Mouse (Mus musculus) ES-E14 (cell line): ENCODE results near the gene Vps53. TPM values are rescaled to one million over a fixed set of nuclear protein-coding genes. Genes with fewer than 3 reads are reported as not detected.
A peak's percentile ranks its signal among the peaks of the same experiment; 100 is the strongest.

Experiments
- DNase-seq: peaks from one replicate; pipeline ENCODE4 v3.0.0-alpha.2; 2013; ENCODE audit warnings: low read depth, low spot score
- H3K27ac ChIP-seq: 2 replicates; pipeline ENCODE4 v1.5.1; 2012; ENCODE audit warnings: low read depth, mild to moderate bottlenecking, low read length, moderate library complexity, mixed read lengths; ENCODE audit not compliant: poor library complexity, insufficient read depth, severe bottlenecking
- H3K36me3 ChIP-seq: 2 replicates; pipeline ENCODE4 v1.6.1; 2012; ENCODE audit warnings: mild to moderate bottlenecking, low read length, moderate library complexity, mixed read lengths; ENCODE audit not compliant: control insufficient read depth, poor library complexity, insufficient read depth, severe bottlenecking
- H3K4me1 ChIP-seq, 2 experiments: fragments of 150-350 bp in 1 of 2; sonication (generic) in 1 of 2; 2 replicates each; pipeline ENCODE4 v1.6.1; 2012; ENCODE audit warnings: low read length in 2 of 2, mild to moderate bottlenecking in 1 of 2, mixed read lengths in 1 of 2; ENCODE audit not compliant: control insufficient read depth in 2 of 2, insufficient read depth in 2 of 2, poor library complexity in 1 of 2
- H3K4me3 ChIP-seq, 2 experiments: fragments of 150-350 bp in 1 of 2; sonication (generic) in 1 of 2; 2 replicates each; pipeline ENCODE4 v1.5.1; 2012; ENCODE audit warnings: low read length in 2 of 2, low read depth in 1 of 2, mild to moderate bottlenecking in 1 of 2, mixed read lengths in 1 of 2; ENCODE audit not compliant: insufficient read depth in 1 of 2, poor library complexity in 1 of 2, severe bottlenecking in 1 of 2
- H3K9ac ChIP-seq: 2 replicates; pipeline ENCODE4 v1.6.1; 2012; ENCODE audit warnings: low read depth, mild to moderate bottlenecking, low read length, mixed read lengths; ENCODE audit not compliant: poor library complexity, insufficient read depth, severe bottlenecking
- H3K9me3 ChIP-seq: fragments of 150-350 bp; sonication (generic); 2 replicates; pipeline ENCODE4 v1.6.1; 2012; ENCODE audit warnings: low read depth, mild to moderate bottlenecking, low read length; ENCODE audit not compliant: control insufficient read depth, insufficient read depth
- CHD2 ChIP-seq: IDR thresholded peaks from 2 replicates; pipeline ENCODE4 v1.6.1; 2014; ENCODE audit warnings: mild to moderate bottlenecking, low read depth, low read length, inconsistent platforms
- HCFC1 ChIP-seq: IDR thresholded peaks from 2 replicates; pipeline ENCODE4 v1.6.1; 2012; ENCODE audit warnings: low read length, inconsistent platforms, borderline replicate concordance; ENCODE audit not compliant: insufficient read depth
- MAFK ChIP-seq: IDR thresholded peaks from 2 replicates; pipeline ENCODE4 v1.6.1; 2014; ENCODE audit warnings: mild to moderate bottlenecking, low read depth, low read length, inconsistent platforms; ENCODE audit not compliant: insufficient read depth
- ZC3H11A ChIP-seq: IDR thresholded peaks from 2 replicates; pipeline ENCODE4 v1.6.1; 2012; ENCODE audit warnings: low read depth, mild to moderate bottlenecking, inconsistent platforms, low read length, borderline replicate concordance
- ZNF384 ChIP-seq: IDR thresholded peaks from 2 replicates; pipeline ENCODE4 v1.6.1; 2012; ENCODE audit warnings: low read depth, low read length, inconsistent platforms
- in situ Hi-C, 2 experiments: fragments of 600-800 bp; cut with MboI; formaldehyde crosslinking; loops; one replicate each; pipeline ENCODE4 v1.15.1; 2025; ENCODE audit warnings: low sequenced_read_pairs in 2 of 2, inconsistent platforms in 1 of 2; ENCODE audit not compliant: unreplicated experiment in 2 of 2
- total RNA-seq: library from RNA; depleted of rRNA; stranded (reverse); fragments of 300-350 nt; gene quantifications from 2 replicates; pipeline ENCODE4 v1.2.3, GENCODE M21; 2012

Vps53 gene
- total RNA-seq, 1 experiment = 20.3 TPM

DNA sequence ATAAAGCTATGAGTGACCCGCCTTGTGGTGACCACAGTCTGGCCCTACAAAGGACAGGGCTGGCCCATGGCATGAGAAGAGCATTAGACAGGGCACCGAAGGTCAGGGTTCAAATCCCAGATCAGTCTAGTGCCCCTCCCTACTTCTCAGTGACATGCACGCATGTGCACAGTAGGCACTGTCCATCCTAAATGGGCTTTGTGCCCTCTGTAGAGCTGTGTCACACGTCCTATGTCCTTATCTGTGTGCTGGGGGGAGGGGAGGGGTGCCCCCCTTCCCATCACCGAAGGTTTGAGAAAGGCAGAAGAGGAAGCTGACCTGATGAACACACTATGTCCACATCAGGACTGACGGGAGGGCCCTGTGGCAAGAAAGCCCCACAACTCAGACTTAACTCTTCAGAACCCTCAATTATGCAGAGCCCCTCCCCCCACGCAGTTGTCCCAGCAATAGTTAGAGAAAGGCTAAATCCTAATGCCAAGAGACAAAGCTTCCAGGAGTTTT lies 154.3 kb downstream of the Vps53 start:
- H3K4me3 ChIP-seq = no peak overlapping the region
- H3K9me3 ChIP-seq = no peaks in the 10 kb centered on the region
- no peak overlapping the region for H3K27ac ChIP-seq

DNA sequence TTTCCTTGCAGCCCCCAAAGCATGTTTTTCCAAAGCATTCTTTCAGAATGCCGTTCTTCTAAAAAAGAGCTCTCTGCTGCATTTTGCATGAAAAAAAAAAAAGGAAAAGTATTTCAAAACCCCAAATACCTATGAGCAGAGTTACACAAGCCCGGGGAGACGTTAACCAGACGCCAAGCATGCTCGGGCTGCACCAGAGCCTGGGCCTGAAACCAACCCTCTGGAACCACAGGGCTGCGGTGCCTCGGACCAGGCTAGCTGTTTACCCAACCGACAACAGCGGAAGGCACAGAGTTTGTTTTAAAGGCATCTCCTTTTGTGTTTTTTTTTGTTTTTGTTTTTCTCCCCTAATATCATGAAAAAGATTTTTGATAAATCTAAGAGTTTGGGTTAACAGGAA lies 158.5 kb downstream of the Vps53 start:
- in situ Hi-C loops = no loop called here
- Histone ChIP-seq H3K4me1 (no peaks in the 10 kb centered on the region), H3K9me3 (no peaks in the 10 kb centered on the region), H3K4me3 (no peak overlapping the region), H3K27ac (no peak overlapping the region), H3K36me3 (no peaks in the 10 kb centered on the region), H3K9ac (no peak overlapping the region)
- TF ChIP-seq CHD2 (no peak), MAFK (no peak), ZC3H11A (no peak), HCFC1 (no peak), ZNF384 (no peak)
- DNase-seq = no peak

More for the DNA sequence above, 154.3 kb downstream of the Vps53 start:
- no peak for TF ChIP-seq ZNF384
- no peaks in the 10 kb centered on the region for H3K4me1 ChIP-seq
- H3K36me3 ChIP-seq = no peaks in the 10 kb centered on the region
- no peak overlapping the region for H3K9ac ChIP-seq
- DNase-seq = no peak
- in situ Hi-C loops = no loop called here

DNA sequence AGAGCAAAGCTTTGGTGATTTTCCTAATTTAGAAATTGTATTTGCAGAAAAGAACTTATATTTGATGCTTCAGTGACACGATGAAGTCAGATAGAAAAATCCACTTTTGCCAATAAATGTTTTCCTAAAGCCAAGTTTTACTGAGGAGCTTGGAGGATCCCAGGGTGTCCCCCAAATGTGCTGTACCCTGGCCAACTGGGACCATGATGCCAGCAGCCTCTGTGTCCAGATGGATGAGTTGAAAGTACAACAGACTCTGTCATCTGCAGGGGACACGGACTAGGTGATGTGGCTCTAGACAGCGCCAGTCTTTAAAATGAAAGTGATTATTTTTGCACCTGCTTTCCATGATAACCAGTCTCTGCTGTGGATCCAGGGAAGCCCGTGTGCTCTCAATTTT lies 159.6 kb downstream of the Vps53 start:
- TF ChIP-seq ZNF384 (no peak), MAFK (no peak), HCFC1 (no peak)
- Histone ChIP-seq H3K9me3 (no peaks in the 10 kb centered on the region), H3K27ac (no peak overlapping the region), H3K4me1 (no peaks in the 10 kb centered on the region), H3K9ac (no peak overlapping the region), H3K4me3 (no peak overlapping the region), H3K36me3 (no peaks in the 10 kb centered on the region)
- in situ Hi-C loops = no loop called here
- no peak for DNase-seq

DNA sequence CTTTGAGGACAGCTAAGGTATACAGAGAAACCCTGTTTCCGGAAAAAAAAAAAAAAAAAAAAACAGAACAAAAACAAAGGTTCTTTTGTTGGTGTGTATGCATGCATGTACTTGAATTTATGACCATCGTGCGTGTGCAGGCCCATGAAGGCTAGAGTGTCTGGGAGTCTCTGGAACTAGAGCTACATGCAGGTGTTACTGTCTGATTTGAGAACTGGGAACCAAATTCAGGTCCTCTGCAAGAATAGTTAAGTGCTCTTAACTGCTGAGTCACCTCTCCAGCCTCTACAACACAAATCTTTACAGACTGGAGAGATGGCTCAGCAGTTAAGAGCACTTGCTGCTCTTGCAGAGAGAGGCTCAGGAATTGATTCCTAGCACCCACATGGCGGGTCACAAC lies 163.6 kb downstream of the Vps53 start:
- Histone ChIP-seq H3K27ac (no peak overlapping the region), H3K9ac (no peak overlapping the region), H3K4me1 (no peaks in the 10 kb centered on the region), H3K9me3 (no peaks in the 10 kb centered on the region), H3K36me3 (no peaks in the 10 kb centered on the region), H3K4me3 (no peak overlapping the region)
- TF ChIP-seq MAFK (peak; percentile 57; the same call in 1 of the 2 replicates), HCFC1 (no peak)
- no peak for DNase-seq
- in situ Hi-C loops = no loop called here

DNA sequence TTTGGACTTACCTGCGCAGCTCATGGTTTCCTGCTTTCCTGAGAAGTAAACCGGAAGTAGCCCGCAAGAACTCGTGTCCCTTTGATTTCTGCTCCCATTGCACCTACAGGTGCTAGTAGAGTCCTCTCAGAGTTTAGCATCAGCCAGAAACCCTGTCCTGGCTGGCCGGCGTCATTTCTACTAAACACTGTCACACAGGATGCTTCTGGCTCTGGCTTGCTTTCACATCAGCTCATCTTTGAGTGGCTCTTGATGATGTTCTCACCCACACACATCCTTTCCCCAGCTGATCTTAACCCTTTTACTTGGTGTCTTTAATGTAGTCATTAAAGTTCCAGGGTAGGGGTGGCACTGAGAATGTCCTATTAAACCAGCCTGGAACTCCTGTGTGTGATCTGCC lies 164.2 kb downstream of the Vps53 start:
- H3K9me3 ChIP-seq = no peaks in the 10 kb centered on the region
- no peak overlapping the region for H3K4me3 ChIP-seq
- no peaks in the 10 kb centered on the region for H3K4me1 ChIP-seq
- H3K27ac ChIP-seq = no peak overlapping the region
- DNase-seq = no peak
- in situ Hi-C loops = no loop called here
- no peak for TF ChIP-seq MAFK
- TF ChIP-seq HCFC1 = no peak
- TF ChIP-seq ZNF384 = no peak
- TF ChIP-seq CHD2 = no peak
- no peak for TF ChIP-seq ZC3H11A
- no peaks in the 10 kb centered on the region for H3K36me3 ChIP-seq
- no peak overlapping the region for H3K9ac ChIP-seq
